Mouse (Mus musculus): ENCODE results near the gene D3Ertd254e.
A peak's percentile ranks its signal among the peaks of the same experiment; 100 is the strongest.

GRCm38 (mm10) chr3:36209776-36210555 lies 59.1 kb downstream of the D3Ertd254e start:
- TF ChIP-seq EP300 (optimal IDR thresholded peaks at IDR 0.05) (no peak), CTCF (IDR thresholded peaks at IDR 0.05; ENCODE audit: low read depth) (peak; percentile 77)
